In the genomic region with DNA sequence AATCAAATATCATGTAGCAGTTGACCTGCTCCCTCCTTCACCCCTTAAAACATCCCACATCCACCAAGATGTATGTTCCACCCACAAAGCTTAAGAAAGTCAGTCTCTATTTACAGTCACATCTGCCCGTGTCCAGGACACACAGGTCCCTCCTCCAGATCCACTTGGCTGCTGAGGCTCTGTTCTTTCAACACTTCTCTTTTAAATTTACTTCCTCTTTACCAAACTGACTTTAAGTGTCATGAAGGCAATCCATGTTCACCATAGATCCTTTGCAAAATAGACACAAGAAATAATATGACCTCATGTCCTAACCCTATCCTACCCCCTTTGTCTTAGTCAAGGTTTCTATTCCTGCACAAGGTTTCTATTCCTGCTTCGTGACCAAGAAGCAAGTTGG, we compare ENCODE assay signal across 8 mouse cellular contexts.
DNase-seq lines count a peak whose midpoint lies in the region; ATAC-seq and TF ChIP-seq lines count a peak whose summit lies in the region.
"Had no signal": no experiment of that assay in that cellular context is flagged by ENCODE, and none has a peak within 500 bp of the region (broad histone marks: within the 10 kb centered on the region; RNA-seq: fewer than 3 reads in every experiment).

No protein-coding gene starts in this region.

- 0 out of 2 replicates have a peak overlapping the region, but pooled peaks have one; percentile 9 for H3K4me2 ChIP-seq in heart, embryonic 12.5 days

- no peak for TF ChIP-seq CTCF in layer of hippocampus, adult 2 months (conservative IDR thresholded peaks at IDR 0.05)

- 63% methylated on average over 2 of the region's 2 CpGs for WGBS in heart, embryonic 12.5 days

- no peaks in the 10 kb centered on the region for H3K36me3 ChIP-seq in heart, embryonic 12.5 days

- H3K4me3 ChIP-seq in heart, embryonic 12.5 days: no peak overlapping the region
- H3K4me3 ChIP-seq in layer of hippocampus, adult 2 months: no peak overlapping the region

- no peak for DNase-seq in heart, adult 11 months
- DNase-seq in layer of hippocampus, adult 2 months (ENCODE audit: low spot score in 2 of 2): no peak
- DNase-seq in layer of hippocampus, adult 9-11 months: no peak
- DNase-seq: thymus, adult 2 months had no signal

- peak overlapping the region; percentile 70 for H3K27ac ChIP-seq in heart, embryonic 12.5 days (ENCODE audit: poor library complexity, severe bottlenecking)
- 0 out of 2 replicates have a peak overlapping the region, but pooled peaks have one; percentile 64 for H3K27ac ChIP-seq in layer of hippocampus, adult 2 months

- peaks cover 44% of the 10 kb centered on the region for H3K4me1 ChIP-seq in heart, embryonic 12.5 days (replicated peaks)

- H3K9me3 ChIP-seq in heart, embryonic 12.5 days (replicated peaks): no peaks in the 10 kb centered on the region

- no peak overlapping the region for H3K9ac ChIP-seq in heart, embryonic 12.5 days

- no peak for ATAC-seq in heart, embryonic 12.5 days (ENCODE audit: insufficient number of reproducible peaks, low FRiP score)
- ATAC-seq in common myeloid progenitor, adult 5-6 weeks (replicated peaks; ENCODE audit: low read depth, poor library complexity, severe bottlenecking): peak; percentile 54; the same call in 1 of the 2 replicates
- peak; percentile 91 for ATAC-seq in megakaryocyte progenitor cell, adult 5-6 weeks (replicated peaks; ENCODE audit: poor library complexity)
- no peak for ATAC-seq in monocyte, adult 5-6 weeks (replicated peaks; ENCODE audit: insufficient number of reproducible peaks, low FRiP score, low TSS enrichment, poor library complexity, severe bottlenecking)

- no peaks in the 10 kb centered on the region for H3K27me3 ChIP-seq in heart, embryonic 12.5 days (replicated peaks)

Comparison
In these comparisons a context has a peak if more than half of its experiments do, and no peak if none do; other contexts are left out.
1. ATAC-seq: peak in common myeloid progenitor, adult 5-6 weeks (single experiment) and megakaryocyte progenitor cell, adult 5-6 weeks (single experiment); none in heart, embryonic 12.5 days (single experiment) and monocyte, adult 5-6 weeks (single experiment).